Mouse (Mus musculus): ENCODE data around the gene Atp6v1a. TPM values are rescaled to one million over a fixed set of nuclear protein-coding genes. Genes with fewer than 3 reads are reported as not detected.

Gene Atp6v1a
- polyA plus RNA-seq, 1 experiment from 2014 or later = 40.5 TPM

DNA sequence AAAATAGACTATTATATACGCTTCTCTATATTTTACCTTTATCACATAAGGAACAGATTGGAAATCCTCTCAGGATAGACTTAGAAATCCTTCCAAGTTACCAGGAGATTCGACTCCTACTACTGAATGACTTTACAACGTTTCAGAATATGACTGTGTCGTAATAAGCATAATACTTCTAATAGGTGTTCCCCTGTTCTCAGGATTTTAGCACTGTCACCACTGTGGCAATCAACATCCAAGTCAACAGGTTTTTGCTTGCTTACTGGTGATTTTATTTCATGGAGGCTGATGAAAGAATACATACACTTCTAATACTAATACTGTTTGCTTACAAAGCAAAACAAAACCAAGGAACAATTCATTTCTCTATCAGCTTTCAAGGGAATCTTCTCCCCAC is 7.2 kb downstream of the Atp6v1a start:
- Histone ChIP-seq H3K4me3 (no peak overlapping the region), H3K4me1 (no peaks in the 10 kb centered on the region), H3K27ac (replicated peaks) (no peak overlapping the region), H3K36me3 (replicated peaks) (no peaks in the 10 kb centered on the region), H3K9me3 (no peaks in the 10 kb centered on the region), H3K27me3 (replicated peaks; ENCODE audit: low read depth, poor library complexity, severe bottlenecking) (no peaks in the 10 kb centered on the region)
- 80% methylated on average over 4 of the region's 4 CpGs for WGBS
- no peak for DNase-seq (ENCODE audit: low spot score)

DNA sequence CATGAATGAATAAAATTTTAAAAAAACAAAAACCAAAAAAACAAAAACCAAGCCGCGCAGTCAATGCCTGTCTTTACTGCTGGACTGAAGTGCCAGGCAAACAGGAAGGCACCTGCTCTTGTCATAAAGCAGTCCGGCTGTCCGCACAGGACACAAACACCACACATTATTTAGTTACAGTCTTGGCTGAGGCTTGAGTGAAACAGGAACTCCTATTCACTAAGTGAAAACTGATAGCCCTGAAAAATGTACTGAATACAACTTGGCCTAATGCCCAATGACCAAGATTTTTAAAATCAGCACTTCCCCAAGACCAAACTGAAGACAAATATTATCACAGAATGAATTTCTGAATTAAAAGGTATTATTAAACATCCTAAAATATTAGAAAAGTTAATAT is 13.1 kb downstream of the Atp6v1a start:
- H3K4me1 ChIP-seq = no peaks in the 10 kb centered on the region
- DNase-seq (ENCODE audit: low spot score) = no peak
- no peak overlapping the region for H3K27ac ChIP-seq (replicated peaks)
- H3K4me3 ChIP-seq = no peak overlapping the region
- 88% methylated on average over 4 of the region's 4 CpGs for WGBS
- H3K9me3 ChIP-seq = no peaks in the 10 kb centered on the region
- no peaks in the 10 kb centered on the region for H3K36me3 ChIP-seq (replicated peaks)
- H3K27me3 ChIP-seq (replicated peaks; ENCODE audit: low read depth, poor library complexity, severe bottlenecking) = no peaks in the 10 kb centered on the region

DNA sequence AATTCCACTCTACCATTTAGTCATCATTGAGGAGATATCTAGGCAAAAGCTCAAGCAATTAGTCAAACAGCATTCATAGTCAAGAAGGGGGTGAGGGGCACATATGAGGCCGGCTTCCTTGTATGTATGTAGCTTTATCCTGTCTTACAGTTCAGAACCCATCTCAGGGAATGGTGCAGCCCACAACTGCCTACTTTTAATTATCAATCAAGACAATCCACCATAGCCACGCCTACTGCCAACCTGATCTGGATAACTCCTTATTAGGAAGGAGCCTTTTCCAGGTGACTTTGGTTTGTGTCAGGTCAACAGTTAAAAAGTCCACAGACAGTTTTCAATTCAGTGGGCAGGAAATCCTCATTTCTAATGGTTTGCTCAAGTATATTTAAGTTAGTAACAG is 14.1 kb downstream of the Atp6v1a start:
- no peak for DNase-seq (ENCODE audit: low spot score)
- Histone ChIP-seq H3K4me3 (no peak overlapping the region), H3K36me3 (replicated peaks) (no peaks in the 10 kb centered on the region), H3K4me1 (no peaks in the 10 kb centered on the region), H3K9me3 (no peaks in the 10 kb centered on the region), H3K27me3 (replicated peaks; ENCODE audit: low read depth, poor library complexity, severe bottlenecking) (no peaks in the 10 kb centered on the region), H3K27ac (replicated peaks) (no peak overlapping the region)
- 84% methylated on average over 2 of the region's 2 CpGs for WGBS

DNA sequence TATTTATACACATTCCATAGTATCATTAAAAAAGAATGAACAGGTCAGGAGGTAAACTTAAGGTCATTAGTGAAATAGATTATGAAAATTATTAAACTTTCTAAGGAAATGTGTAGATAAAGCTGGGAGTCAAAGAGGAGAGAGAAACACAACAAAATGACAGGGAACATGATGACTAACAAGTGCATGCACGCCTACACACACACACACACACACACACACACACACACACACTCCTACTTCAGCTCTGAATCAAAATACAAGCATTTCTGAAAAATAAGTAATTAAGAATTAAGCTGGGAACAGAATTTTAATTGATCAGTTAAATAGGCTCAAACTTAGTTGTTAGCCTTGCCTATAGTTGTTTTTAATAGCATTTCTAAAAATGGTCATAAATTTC is 14.8 kb downstream of the Atp6v1a start:
- H3K9me3 ChIP-seq = no peaks in the 10 kb centered on the region
- DNase-seq (ENCODE audit: low spot score) = no peak
- no peak overlapping the region for H3K27ac ChIP-seq (replicated peaks)
- H3K4me1 ChIP-seq = no peaks in the 10 kb centered on the region
- no peak overlapping the region for H3K4me3 ChIP-seq
- no peaks in the 10 kb centered on the region for H3K27me3 ChIP-seq (replicated peaks; ENCODE audit: low read depth, poor library complexity, severe bottlenecking)
- WGBS = 83% methylated on average over 1 of the region's 1 CpGs
- no peaks in the 10 kb centered on the region for H3K36me3 ChIP-seq (replicated peaks)

DNA sequence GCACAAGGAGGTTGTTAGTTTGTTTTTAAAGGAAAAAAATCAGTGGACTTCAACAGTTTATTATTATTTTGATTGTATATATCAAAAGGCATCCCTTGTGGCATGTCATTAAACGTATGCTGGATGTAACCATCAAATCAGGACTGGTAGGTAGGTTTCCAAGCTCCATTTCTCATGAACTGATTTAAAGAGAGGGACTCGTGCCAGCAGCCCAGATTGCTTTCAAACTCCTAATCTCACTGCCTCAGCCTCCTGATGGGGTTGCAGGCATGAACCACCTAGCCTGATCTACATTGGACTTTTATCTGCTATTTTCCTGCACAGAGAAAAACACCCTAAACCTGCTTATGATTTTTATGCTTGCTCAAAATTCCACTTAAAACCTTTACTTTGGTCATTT is 15.7 kb downstream of the Atp6v1a start:
- Histone ChIP-seq H3K4me3 (no peak overlapping the region), H3K27ac (replicated peaks) (no peak overlapping the region), H3K36me3 (replicated peaks) (no peaks in the 10 kb centered on the region), H3K4me1 (no peaks in the 10 kb centered on the region), H3K27me3 (replicated peaks; ENCODE audit: low read depth, poor library complexity, severe bottlenecking) (no peaks in the 10 kb centered on the region), H3K9me3 (no peaks in the 10 kb centered on the region)
- DNase-seq (ENCODE audit: low spot score) = no peak
- 84% methylated on average over 2 of the region's 2 CpGs for WGBS

DNA sequence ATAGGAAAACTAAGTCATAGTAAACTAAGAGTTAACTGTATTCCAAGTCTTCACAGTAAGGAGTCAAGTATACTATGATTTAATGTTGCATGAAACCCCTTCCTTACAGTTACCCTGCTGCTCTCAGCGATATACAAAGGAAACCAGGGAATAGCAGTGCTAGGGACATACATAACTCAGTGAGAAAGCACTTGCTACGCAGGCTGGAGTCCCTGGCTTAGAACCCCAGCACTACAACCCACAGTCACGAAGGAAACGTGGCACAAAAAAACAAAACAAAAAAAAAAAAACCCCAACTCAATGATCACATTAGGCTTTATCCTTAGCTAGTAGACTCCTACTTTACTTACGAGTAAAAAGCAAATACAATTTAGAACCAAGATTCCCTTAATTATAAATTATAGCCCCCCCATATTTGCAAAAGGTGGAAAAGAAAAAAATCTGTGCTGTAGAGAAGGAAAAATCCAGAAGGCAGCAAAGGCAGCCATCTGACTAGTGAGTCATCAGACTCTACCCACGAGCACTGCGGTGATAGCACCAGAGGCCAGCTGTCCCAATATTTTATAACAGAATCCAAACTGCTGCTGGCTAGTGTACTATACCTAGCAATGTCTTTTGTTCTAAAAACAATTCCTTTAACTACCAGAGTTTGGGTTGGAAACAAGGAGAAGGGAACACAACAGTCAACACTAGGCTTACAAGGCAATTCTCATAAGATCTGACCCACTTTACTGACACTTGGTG is 16.4 kb downstream of the Atp6v1a start:
- Histone ChIP-seq H3K4me1 (no peaks in the 10 kb centered on the region), H3K27ac (replicated peaks) (no peak overlapping the region), H3K36me3 (replicated peaks) (no peaks in the 10 kb centered on the region), H3K27me3 (replicated peaks; ENCODE audit: low read depth, poor library complexity, severe bottlenecking) (no peaks in the 10 kb centered on the region), H3K4me3 (no peak overlapping the region), H3K9me3 (no peaks in the 10 kb centered on the region)
- DNase-seq (ENCODE audit: low spot score) = no peak
- 92% methylated on average over 7 of the region's 7 CpGs for WGBS

DNA sequence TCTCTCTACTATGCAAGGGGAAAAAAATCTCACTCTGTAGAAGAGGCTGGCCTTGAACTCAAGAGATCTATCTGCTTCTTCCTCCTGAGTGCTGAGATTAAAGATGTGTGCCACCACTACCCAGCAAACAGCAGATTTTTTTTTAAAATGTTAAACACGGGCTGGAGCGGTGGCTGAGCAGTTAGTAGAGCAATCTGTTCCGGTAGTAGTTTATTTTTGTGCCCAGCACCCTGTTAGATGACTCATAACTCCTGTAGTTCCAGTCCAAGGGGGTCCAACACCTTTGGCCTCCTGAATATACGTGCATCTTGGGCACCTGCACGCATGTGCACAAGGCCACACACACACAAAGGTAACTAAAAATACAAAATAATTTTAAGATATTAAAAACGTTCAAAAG is 16.9 kb downstream of the Atp6v1a start:
- 90% methylated on average over 6 of the region's 6 CpGs for WGBS

DNA sequence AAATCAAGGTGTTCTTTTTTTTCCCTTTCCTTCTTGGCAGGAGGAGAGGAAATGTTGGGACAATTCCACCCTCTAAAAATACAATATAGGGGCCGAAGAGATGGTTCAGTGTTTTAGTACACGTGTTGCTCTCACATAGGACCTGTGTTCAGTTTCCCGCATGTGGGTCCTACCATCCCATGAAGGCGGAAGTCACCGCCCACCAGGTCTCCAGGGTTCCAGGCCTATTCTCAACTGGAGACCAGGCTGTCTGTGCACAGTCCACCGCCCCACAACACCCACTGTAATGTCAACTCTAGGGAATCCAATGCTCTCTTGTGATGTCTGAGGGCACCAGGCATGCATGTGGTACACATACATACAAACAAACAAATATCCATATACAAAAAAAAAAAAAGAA is 17.4 kb downstream of the Atp6v1a start:
- H3K9me3 ChIP-seq = no peaks in the 10 kb centered on the region
- no peak overlapping the region for H3K27ac ChIP-seq (replicated peaks)
- no peak overlapping the region for H3K4me3 ChIP-seq
- DNase-seq (ENCODE audit: low spot score) = no peak
- no peaks in the 10 kb centered on the region for H3K4me1 ChIP-seq
- 93% methylated on average over 6 of the region's 6 CpGs for WGBS
- H3K36me3 ChIP-seq (replicated peaks) = no peaks in the 10 kb centered on the region
- no peaks in the 10 kb centered on the region for H3K27me3 ChIP-seq (replicated peaks; ENCODE audit: low read depth, poor library complexity, severe bottlenecking)

More for the DNA sequence above, 16.9 kb downstream of the Atp6v1a start:
- Histone ChIP-seq H3K9me3 (no peaks in the 10 kb centered on the region), H3K36me3 (replicated peaks) (no peaks in the 10 kb centered on the region), H3K4me1 (no peaks in the 10 kb centered on the region), H3K27me3 (replicated peaks; ENCODE audit: low read depth, poor library complexity, severe bottlenecking) (no peaks in the 10 kb centered on the region), H3K27ac (replicated peaks) (no peak overlapping the region), H3K4me3 (no peak overlapping the region)
- DNase-seq (ENCODE audit: low spot score) = no peak

DNA sequence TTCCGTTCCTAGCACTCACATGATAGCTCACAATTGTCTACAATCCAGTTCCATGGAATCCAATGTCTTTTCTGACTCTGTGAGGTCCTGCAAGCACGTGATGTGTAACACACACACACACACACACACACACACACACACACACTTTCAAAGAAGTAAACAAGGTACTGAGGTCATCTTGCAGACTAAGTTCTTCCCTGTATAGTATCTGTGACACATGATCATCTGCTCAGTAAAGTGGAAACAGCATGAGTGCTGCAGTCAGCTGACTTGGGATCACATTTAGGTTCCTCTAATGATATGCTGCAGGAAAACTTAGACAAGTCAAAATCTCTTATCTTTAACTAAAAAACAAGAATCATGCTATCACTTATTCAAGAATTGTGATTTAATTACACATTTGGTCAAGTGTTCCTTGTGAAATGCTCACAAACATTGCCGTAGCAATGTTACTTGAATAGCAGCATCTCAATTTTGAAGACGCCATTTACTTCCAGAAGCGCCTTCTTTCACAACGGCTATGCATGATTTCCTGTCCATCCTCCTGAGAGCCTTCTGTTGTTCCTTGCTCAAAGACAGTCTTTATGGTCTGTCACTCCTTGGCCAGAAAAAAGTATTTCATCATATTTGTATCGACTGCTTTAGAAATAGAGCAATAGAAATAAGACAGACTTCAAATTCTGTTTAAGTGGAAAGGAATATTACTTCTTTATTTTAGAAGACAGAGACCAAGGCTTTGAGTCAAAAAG is 19.6 kb downstream of the Atp6v1a start:
- Histone ChIP-seq H3K27me3 (replicated peaks; ENCODE audit: low read depth, poor library complexity, severe bottlenecking) (no peaks in the 10 kb centered on the region), H3K9me3 (no peaks in the 10 kb centered on the region), H3K4me1 (no peaks in the 10 kb centered on the region), H3K4me3 (no peak overlapping the region), H3K27ac (replicated peaks) (no peak overlapping the region), H3K36me3 (replicated peaks) (peaks cover 13% of the 10 kb centered on the region)
- WGBS = 89% methylated on average over 7 of the region's 7 CpGs
- no peak for DNase-seq (ENCODE audit: low spot score)

DNA sequence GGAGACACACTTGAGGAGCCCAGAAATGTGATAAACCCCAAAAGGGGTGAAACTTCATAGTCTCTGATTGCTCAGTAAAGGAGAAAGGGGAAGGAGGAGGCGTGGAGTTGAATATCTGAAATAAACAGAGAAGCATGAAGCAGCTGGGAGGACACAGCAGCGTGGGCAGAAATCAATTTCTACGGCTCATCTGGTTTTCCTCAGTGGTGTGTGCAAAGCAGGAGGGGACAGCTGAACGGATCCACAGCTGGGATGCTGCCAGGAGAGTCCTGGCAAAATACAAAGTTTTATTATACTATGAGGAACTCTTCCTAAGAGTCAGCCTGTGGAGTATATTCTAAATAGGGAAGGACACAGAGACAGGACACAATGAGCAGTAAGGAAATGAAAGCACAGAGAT is 30.5 kb downstream of the Atp6v1a start:
- WGBS = 87% methylated on average over 4 of the region's 4 CpGs
- H3K36me3 ChIP-seq (replicated peaks) = peaks cover 66% of the 10 kb centered on the region
- H3K4me1 ChIP-seq = no peaks in the 10 kb centered on the region
- no peak for DNase-seq (ENCODE audit: low spot score)
- no peak overlapping the region for H3K4me3 ChIP-seq
- H3K9me3 ChIP-seq = no peaks in the 10 kb centered on the region
- H3K27me3 ChIP-seq (replicated peaks; ENCODE audit: low read depth, poor library complexity, severe bottlenecking) = no peaks in the 10 kb centered on the region
- H3K27ac ChIP-seq (replicated peaks) = no peak overlapping the region

DNA sequence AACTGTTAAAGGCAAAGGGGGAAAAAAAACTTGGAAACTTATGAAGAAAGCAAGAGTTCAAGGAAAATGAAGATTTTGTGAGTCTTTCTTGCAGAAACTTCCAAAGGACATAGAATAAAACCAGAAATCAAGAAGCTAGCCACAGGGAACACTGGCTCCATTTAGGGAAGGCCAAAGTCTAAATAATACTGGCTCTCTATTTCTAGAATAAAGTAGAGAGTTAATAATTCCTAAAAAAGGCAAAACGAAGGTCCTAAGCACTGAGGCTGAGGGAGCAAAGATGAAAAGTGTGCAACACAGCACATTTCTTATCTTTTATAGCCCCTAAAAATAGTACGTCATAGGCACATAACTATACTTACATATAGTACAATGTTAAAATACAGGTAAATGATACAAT is 34.3 kb downstream of the Atp6v1a start:
- no peaks in the 10 kb centered on the region for H3K27me3 ChIP-seq (replicated peaks; ENCODE audit: low read depth, poor library complexity, severe bottlenecking)
- no peak for DNase-seq (ENCODE audit: low spot score)
- H3K4me1 ChIP-seq = no peaks in the 10 kb centered on the region
- 93% methylated on average over 2 of the region's 2 CpGs for WGBS
- no peak overlapping the region for H3K27ac ChIP-seq (replicated peaks)
- no peak overlapping the region for H3K4me3 ChIP-seq
- no peaks in the 10 kb centered on the region for H3K9me3 ChIP-seq
- H3K36me3 ChIP-seq (replicated peaks) = peaks cover 79% of the 10 kb centered on the region

DNA sequence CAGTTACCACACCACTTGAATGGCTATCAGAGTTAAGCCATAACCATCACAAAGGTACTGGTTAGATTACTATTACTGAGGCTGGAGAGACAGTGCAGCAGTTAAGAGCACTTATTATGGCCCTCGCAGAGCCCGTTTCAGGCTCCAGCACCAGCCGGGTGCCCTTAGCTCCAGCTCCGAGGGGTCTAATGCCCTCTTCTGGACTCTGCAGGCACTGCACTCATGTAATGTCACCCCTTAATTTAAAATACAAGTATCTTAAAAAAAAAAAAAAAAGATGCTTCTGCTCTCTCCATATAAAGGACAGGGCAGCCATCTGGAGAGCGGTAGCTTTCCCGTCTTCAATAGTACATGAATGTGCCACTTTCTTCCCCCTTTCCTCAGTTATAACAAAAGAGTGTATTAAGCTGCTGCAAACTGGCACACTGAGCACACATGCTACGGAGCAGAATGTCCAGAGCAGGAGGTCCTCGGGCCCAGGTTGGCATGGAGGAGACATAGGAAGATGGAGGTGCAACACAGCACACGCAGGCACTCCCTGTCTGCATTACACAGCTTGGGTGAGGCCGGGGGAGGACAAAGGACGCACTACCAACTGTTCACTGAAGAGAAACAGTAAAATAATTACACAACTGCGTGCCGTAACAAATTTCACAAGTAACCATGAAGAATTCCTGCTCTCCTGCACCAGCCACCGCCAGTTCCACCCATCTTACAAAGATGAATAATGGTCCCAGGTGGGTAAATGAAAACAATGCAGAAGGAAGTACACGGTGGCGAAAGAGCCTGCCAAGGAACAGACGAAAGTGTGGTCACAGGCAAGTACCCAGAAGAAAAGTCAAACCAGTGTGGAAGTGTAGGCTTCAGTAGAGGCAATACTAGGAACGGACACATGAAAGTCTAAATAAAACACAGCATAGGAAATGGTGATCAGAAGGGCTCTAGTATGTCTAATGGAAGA is 35.4 kb downstream of the Atp6v1a start:
- Histone ChIP-seq H3K4me3 (no peak overlapping the region), H3K27me3 (replicated peaks; ENCODE audit: low read depth, poor library complexity, severe bottlenecking) (no peaks in the 10 kb centered on the region), H3K36me3 (replicated peaks) (peaks cover 81% of the 10 kb centered on the region), H3K4me1 (no peaks in the 10 kb centered on the region), H3K27ac (replicated peaks) (no peak overlapping the region), H3K9me3 (no peaks in the 10 kb centered on the region)
- peak; percentile 12 for DNase-seq (ENCODE audit: low spot score)
- 90% methylated on average over 18 of the region's 18 CpGs for WGBS
